Mouse (Mus musculus): Measurements from ENCODE around the gene Trim14. TPM values are rescaled to one million over a fixed set of nuclear protein-coding genes. Genes with fewer than 3 reads are reported as not detected.

The Trim14 gene
- polyA plus RNA-seq, 1 experiment from 2014 or later, result 1.5 TPM

DNA sequence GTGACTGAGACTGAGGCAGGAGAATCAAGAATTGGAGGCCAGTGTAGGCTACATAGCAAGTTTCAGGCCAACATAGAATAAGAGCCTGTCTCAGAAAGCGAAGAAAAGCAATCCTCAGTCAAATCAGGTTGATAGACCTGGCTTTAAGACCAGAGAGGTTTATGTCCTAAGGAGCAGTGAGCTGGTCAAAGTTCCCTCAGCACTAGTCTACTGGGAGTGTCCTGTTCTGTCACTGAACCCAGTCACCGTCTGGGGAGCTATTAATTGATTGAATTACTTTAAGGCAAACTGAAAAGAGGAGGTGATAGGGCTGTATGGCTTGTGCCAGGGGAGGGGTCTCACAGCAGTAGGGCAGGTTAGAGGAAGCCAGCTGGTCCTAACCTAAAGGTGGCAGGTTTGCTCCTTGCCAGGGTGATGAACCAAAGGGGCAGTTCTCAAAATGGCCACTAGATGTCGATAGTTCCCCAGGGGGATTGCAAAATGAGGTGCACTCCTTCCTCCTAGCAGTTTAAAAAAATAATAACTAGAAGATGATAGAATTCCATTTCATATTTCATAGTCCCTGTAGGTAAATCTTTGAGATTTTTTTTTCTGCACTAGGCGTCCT is 38.6 kb downstream of the Trim14 start:
- no peak overlapping the region for H3K27ac ChIP-seq (replicated peaks)
- H3K4me2 ChIP-seq, result no peak overlapping the region
- 44% methylated on average over 4 of the region's 4 CpGs for WGBS
- H3K27me3 ChIP-seq (replicated peaks), result no peaks in the 10 kb centered on the region
- ATAC-seq (ENCODE audit: low FRiP score), result no peak
- no peak overlapping the region for H3K4me3 ChIP-seq (replicated peaks)
- peaks cover 64% of the 10 kb centered on the region for H3K36me3 ChIP-seq
- H3K4me1 ChIP-seq, result no peaks in the 10 kb centered on the region
- H3K9ac ChIP-seq (replicated peaks), result no peak overlapping the region
- H3K9me3 ChIP-seq (replicated peaks), result no peaks in the 10 kb centered on the region

DNA sequence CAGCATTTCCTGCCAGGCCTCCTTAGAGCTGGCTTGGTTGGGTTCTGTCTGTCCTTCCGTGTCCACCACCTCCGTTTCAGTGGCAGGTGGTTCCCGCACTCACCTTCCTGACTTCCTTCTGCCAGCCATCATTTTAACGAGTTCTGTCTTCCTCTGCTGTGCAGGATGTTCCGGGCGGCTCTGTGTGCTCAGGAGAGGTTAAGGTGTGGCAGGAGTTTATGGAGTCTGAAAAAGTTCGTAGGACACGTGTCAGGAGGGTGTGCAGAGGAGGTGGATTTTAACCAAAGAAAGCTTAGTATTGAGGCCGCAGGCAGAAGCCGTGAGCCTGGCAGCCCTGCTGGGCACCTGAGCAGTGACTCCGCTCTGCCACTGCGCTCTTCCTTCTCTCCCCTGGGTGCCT is 40.4 kb downstream of the Trim14 start:
- Histone ChIP-seq H3K27me3 (replicated peaks) (no peaks in the 10 kb centered on the region), H3K27ac (replicated peaks) (no peak overlapping the region), H3K36me3 (peaks cover 49% of the 10 kb centered on the region), H3K9me3 (replicated peaks) (no peaks in the 10 kb centered on the region), H3K4me2 (no peak overlapping the region), H3K9ac (replicated peaks) (no peak overlapping the region), H3K4me1 (peaks cover 5% of the 10 kb centered on the region), H3K4me3 (replicated peaks) (no peak overlapping the region)
- ATAC-seq (ENCODE audit: low FRiP score), result no peak
- 90% methylated on average over 12 of the region's 12 CpGs for WGBS

GRCm38 (mm10) chr4:46493071-46493470 is 42.9 kb downstream of the Trim14 start:
- Histone ChIP-seq H3K4me3 (replicated peaks) (no peak overlapping the region), H3K27ac (replicated peaks) (no peak overlapping the region), H3K9me3 (replicated peaks) (no peaks in the 10 kb centered on the region), H3K4me2 (no peak overlapping the region), H3K27me3 (replicated peaks) (no peaks in the 10 kb centered on the region), H3K4me1 (peaks cover 17% of the 10 kb centered on the region), H3K9ac (replicated peaks) (no peak overlapping the region), H3K36me3 (peaks cover 34% of the 10 kb centered on the region)
- no peak for ATAC-seq (ENCODE audit: low FRiP score)
- WGBS, result 96% methylated on average over 6 of the region's 6 CpGs

GRCm38 (mm10) chr4:46489028-46489925 is 46.7 kb downstream of the Trim14 start, which contains the start of gene Nans:
Nans (plus strand) TSS chr4:46489248.
- WGBS, result under 1% methylated on average over 58 of the region's 58 CpGs
- ATAC-seq (ENCODE audit: low FRiP score), result peak; percentile 99
- peak within 1 kb of the TSS; percentile 77 for H3K9ac ChIP-seq (replicated peaks)

DNA sequence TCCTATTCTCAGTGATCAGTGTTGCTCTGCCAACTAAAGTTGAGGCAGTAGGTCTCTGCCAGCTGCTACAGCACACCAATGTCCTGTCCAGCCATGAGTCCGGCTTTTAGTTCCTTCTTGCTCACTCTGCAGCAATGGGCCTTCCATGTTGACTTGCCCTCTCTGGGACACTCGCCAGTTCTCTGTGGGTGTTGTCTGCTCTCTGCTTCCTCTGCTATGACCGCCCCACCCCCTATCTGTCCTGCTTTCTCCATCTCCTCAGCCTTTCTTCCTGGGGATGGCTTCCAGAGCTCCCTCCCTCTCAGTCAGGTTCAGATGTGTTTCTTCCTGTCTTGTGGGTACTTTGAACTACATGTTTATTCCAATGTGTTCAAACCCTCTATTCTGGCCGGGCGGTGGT is 48.6 kb downstream of the Trim14 start:
- 93% methylated on average over 5 of the region's 5 CpGs for WGBS
- Histone ChIP-seq H3K9me3 (replicated peaks) (no peaks in the 10 kb centered on the region), H3K4me2 (no peak overlapping the region), H3K27ac (replicated peaks) (no peak overlapping the region), H3K4me3 (replicated peaks) (no peak overlapping the region), H3K36me3 (no peaks in the 10 kb centered on the region), H3K4me1 (peaks cover 17% of the 10 kb centered on the region), H3K9ac (replicated peaks) (no peak overlapping the region), H3K27me3 (replicated peaks) (no peaks in the 10 kb centered on the region)
- no peak for ATAC-seq (ENCODE audit: low FRiP score)

More at GRCm38 (mm10) chr4:46489028-46489925, 46.7 kb downstream of the Trim14 start, which contains the start of gene Nans:
- peak within 1 kb of the TSS; percentile 61 for H3K4me2 ChIP-seq
- H3K27ac ChIP-seq (replicated peaks), result peak within 1 kb of the TSS; percentile 81
- peak within 1 kb of the TSS; percentile 83 for H3K4me3 ChIP-seq (replicated peaks)
- H3K4me1 ChIP-seq, result peaks cover 17% of the 10 kb centered on the region
- peaks cover 18% of the 10 kb centered on the region for H3K36me3 ChIP-seq
- no peaks in the 10 kb centered on the region for H3K27me3 ChIP-seq (replicated peaks)
- H3K9me3 ChIP-seq (replicated peaks), result no peaks in the 10 kb centered on the region

GRCm38 (mm10) chr4:46485696-46486417 is 50.1 kb downstream of the Trim14 start:
- Histone ChIP-seq H3K27me3 (replicated peaks) (no peaks in the 10 kb centered on the region), H3K4me3 (replicated peaks) (no peak overlapping the region), H3K27ac (replicated peaks) (no peak overlapping the region), H3K4me1 (peaks cover 14% of the 10 kb centered on the region), H3K4me2 (no peak overlapping the region), H3K9me3 (replicated peaks) (no peaks in the 10 kb centered on the region), H3K36me3 (no peaks in the 10 kb centered on the region), H3K9ac (replicated peaks) (no peak overlapping the region)
- 59% methylated on average over 14 of the region's 14 CpGs for WGBS
- no peak for ATAC-seq (ENCODE audit: low FRiP score)

GRCm38 (mm10) chr4:46479081-46479480 is 56.9 kb downstream of the Trim14 start:
- 94% methylated on average over 2 of the region's 2 CpGs for WGBS
- ATAC-seq (ENCODE audit: low FRiP score), result no peak
- no peaks in the 10 kb centered on the region for H3K4me1 ChIP-seq

GRCm38 (mm10) chr4:46475101-46475500 is 60.8 kb downstream of the Trim14 start:
- WGBS, result 97% methylated on average over 5 of the region's 5 CpGs
- H3K36me3 ChIP-seq, result peaks cover 51% of the 10 kb centered on the region

More at GRCm38 (mm10) chr4:46479081-46479480, 56.9 kb downstream of the Trim14 start:
- no peak overlapping the region for H3K9ac ChIP-seq (replicated peaks)
- H3K4me3 ChIP-seq (replicated peaks), result no peak overlapping the region
- no peaks in the 10 kb centered on the region for H3K9me3 ChIP-seq (replicated peaks)
- no peak overlapping the region for H3K27ac ChIP-seq (replicated peaks)
- H3K36me3 ChIP-seq, result peaks cover 19% of the 10 kb centered on the region
- no peaks in the 10 kb centered on the region for H3K27me3 ChIP-seq (replicated peaks)
- H3K4me2 ChIP-seq, result no peak overlapping the region

GRCm38 (mm10) chr4:46465740-46466139 is 70.2 kb downstream of the Trim14 start:
- no peak for ATAC-seq (ENCODE audit: low FRiP score)
- no peaks in the 10 kb centered on the region for H3K9me3 ChIP-seq (replicated peaks)

More at GRCm38 (mm10) chr4:46475101-46475500, 60.8 kb downstream of the Trim14 start:
- Histone ChIP-seq H3K27ac (replicated peaks) (no peak overlapping the region), H3K9me3 (replicated peaks) (no peaks in the 10 kb centered on the region), H3K27me3 (replicated peaks) (no peaks in the 10 kb centered on the region), H3K4me2 (no peak overlapping the region), H3K4me3 (replicated peaks) (no peak overlapping the region), H3K4me1 (no peaks in the 10 kb centered on the region), H3K9ac (replicated peaks) (no peak overlapping the region)
- no peak for ATAC-seq (ENCODE audit: low FRiP score)

GRCm38 (mm10) chr4:46463130-46463830 is 72.7 kb downstream of the Trim14 start:
- no peak overlapping the region for H3K4me3 ChIP-seq (replicated peaks)
- no peak overlapping the region for H3K9ac ChIP-seq (replicated peaks)
- no peak overlapping the region for H3K4me2 ChIP-seq
- peaks cover 57% of the 10 kb centered on the region for H3K36me3 ChIP-seq
- no peaks in the 10 kb centered on the region for H3K4me1 ChIP-seq
- no peaks in the 10 kb centered on the region for H3K9me3 ChIP-seq (replicated peaks)
- 89% methylated on average over 7 of the region's 7 CpGs for WGBS
- H3K27ac ChIP-seq (replicated peaks), result no peak overlapping the region
- ATAC-seq (ENCODE audit: low FRiP score), result no peak
- H3K27me3 ChIP-seq (replicated peaks), result no peaks in the 10 kb centered on the region

More at GRCm38 (mm10) chr4:46465740-46466139, 70.2 kb downstream of the Trim14 start:
- Histone ChIP-seq H3K4me3 (replicated peaks) (no peak overlapping the region), H3K27me3 (replicated peaks) (no peaks in the 10 kb centered on the region), H3K4me2 (no peak overlapping the region), H3K36me3 (peaks cover 81% of the 10 kb centered on the region), H3K9ac (replicated peaks) (no peak overlapping the region), H3K27ac (replicated peaks) (no peak overlapping the region), H3K4me1 (no peaks in the 10 kb centered on the region)
- WGBS, result 90% methylated on average over 3 of the region's 3 CpGs

GRCm38 (mm10) chr4:46458411-46458810 is 77.5 kb downstream of the Trim14 start:
- H3K9me3 ChIP-seq (replicated peaks), result no peaks in the 10 kb centered on the region
- no peak overlapping the region for H3K4me3 ChIP-seq (replicated peaks)
- no peak overlapping the region for H3K27ac ChIP-seq (replicated peaks)
- H3K27me3 ChIP-seq (replicated peaks), result no peaks in the 10 kb centered on the region
- no peak overlapping the region for H3K9ac ChIP-seq (replicated peaks)
- H3K36me3 ChIP-seq, result peaks cover 18% of the 10 kb centered on the region
- ATAC-seq (ENCODE audit: low FRiP score), result no peak
- no peak overlapping the region for H3K4me2 ChIP-seq
- peaks cover 17% of the 10 kb centered on the region for H3K4me1 ChIP-seq
- 96% methylated on average over 2 of the region's 2 CpGs for WGBS
